13 mouse cellular contexts compared by ENCODE assay signal in the genomic region with DNA sequence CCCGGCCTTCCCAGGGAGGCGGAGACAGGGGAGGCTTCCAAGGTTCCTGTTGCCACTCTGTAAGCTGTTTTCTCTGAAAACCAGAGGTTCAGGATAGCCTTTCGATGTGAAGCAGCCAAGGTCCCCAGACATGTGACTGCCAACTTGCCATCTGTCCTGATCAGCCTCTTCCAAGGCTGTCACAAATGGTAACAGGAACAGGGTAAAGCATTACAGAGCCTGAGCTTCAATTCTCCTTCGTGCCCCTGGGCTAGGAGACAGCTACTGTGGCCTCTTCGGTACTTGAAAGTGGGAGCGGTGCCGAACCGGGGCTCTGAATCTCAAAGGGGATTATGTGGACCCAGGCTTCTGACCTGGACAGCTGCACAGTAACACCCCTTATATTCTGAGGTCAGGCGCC.
"Had no signal": no experiment of that assay in that cellular context is flagged by ENCODE, and none has a peak within 500 bp of the region (broad histone marks: within the 10 kb centered on the region; RNA-seq: fewer than 3 reads in every experiment).

No protein-coding gene starts in this region.

- H3K27ac ChIP-seq: limb, embryonic 10.5 days; liver, embryonic 15.5 days; neural tube, embryonic 12.5 days had no signal

- H3K9me3 ChIP-seq: limb, embryonic 10.5 days; liver, embryonic 15.5 days; neural tube, embryonic 12.5 days had no signal

- H3K4me2 ChIP-seq: liver, embryonic 11.5 days; liver, embryonic 15.5 days; neural tube, embryonic 12.5 days had no signal

- H3K4me1 ChIP-seq: limb, embryonic 10.5 days; liver, embryonic 15.5 days; neural tube, embryonic 12.5 days had no signal

- H3K27me3 ChIP-seq: liver, embryonic 15.5 days; neural tube, embryonic 12.5 days had no signal

- H3K4me3 ChIP-seq: limb, embryonic 10.5 days; liver, embryonic 15.5 days; neural tube, embryonic 12.5 days had no signal

- H3K36me3 ChIP-seq: limb, embryonic 10.5 days; liver, embryonic 15.5 days; neural tube, embryonic 12.5 days had no signal

- H3K9ac ChIP-seq: liver, embryonic 15.5 days; neural tube, embryonic 12.5 days had no signal

- ATAC-seq: lung, postnatal 0 days had no signal

- DNase-seq: kidney, postnatal 25 days; lung, adult 2 months; lung, postnatal 36 days; midbrain, embryonic 14.5 days; right cerebral cortex, postnatal 4 days; spleen, adult 18-20 months; thymus, adult 18-20 months; thymus, postnatal 14 days had no signal
